Mouse (Mus musculus) CH12.LX (cell line): ENCODE results near the gene Tmco4.

ENCODE experiments used
- BHLHE40 ChIP-seq: IDR thresholded peaks from 2 replicates; pipeline ENCODE4 v1.6.1; 2011; ENCODE audit warnings: mild to moderate bottlenecking, low read depth, low read length, improper control_type of control experiment
- CHD1 ChIP-seq: IDR thresholded peaks from 2 replicates; pipeline ENCODE4 v1.6.1; 2012; ENCODE audit warnings: low read depth, low read length, improper control_type of control experiment, inconsistent platforms
- CTCF ChIP-seq, 2 experiments: IDR thresholded peaks in 1 of 2; conservative IDR thresholded peaks in 1 of 2; 2 replicates each; pipeline ENCODE4 v1.5.1; 2011 to 2012; ENCODE audit warnings: low read depth in 2 of 2, low read length in 2 of 2, improper control_type of control experiment in 1 of 2, inconsistent platforms in 1 of 2, mild to moderate bottlenecking in 1 of 2, moderate library complexity in 1 of 2
- ELF1 ChIP-seq: IDR thresholded peaks from 2 replicates; pipeline ENCODE4 v1.6.1; 2014; ENCODE audit warnings: low read depth, mild to moderate bottlenecking, inconsistent platforms, low read length, improper control_type of control experiment
- EP300 ChIP-seq: IDR thresholded peaks from 2 replicates; pipeline ENCODE4 v1.6.1; 2011; ENCODE audit warnings: low read length, improper control_type of control experiment
- GABPA ChIP-seq: IDR thresholded peaks from 2 replicates; pipeline ENCODE4 v1.6.1; 2012; ENCODE audit warnings: low read depth, low read length, improper control_type of control experiment, inconsistent platforms; ENCODE audit not compliant: insufficient replicate concordance
- MAX ChIP-seq: IDR thresholded peaks from 2 replicates; pipeline ENCODE4 v1.6.1; 2011; ENCODE audit warnings: low read length, improper control_type of control experiment
- MAZ ChIP-seq: IDR thresholded peaks from 2 replicates; pipeline ENCODE4 v1.6.1; 2012; ENCODE audit warnings: low read depth, mild to moderate bottlenecking, inconsistent platforms, low read length, improper control_type of control experiment, moderate library complexity
- MXI1 ChIP-seq: IDR thresholded peaks from 2 replicates; pipeline ENCODE4 v1.6.1; 2011; ENCODE audit warnings: mild to moderate bottlenecking, low read depth, low read length, improper control_type of control experiment
- POLR2A ChIP-seq: IDR thresholded peaks from 2 replicates; pipeline ENCODE4 v1.6.1; 2011; ENCODE audit warnings: low read depth, mild to moderate bottlenecking, improper control_type of control experiment, low read length
- POLR2AphosphoS2 ChIP-seq: IDR thresholded peaks from 2 replicates; pipeline ENCODE4 v1.6.1; 2011; ENCODE audit warnings: low read depth, low read length, improper control_type of control experiment
- TBP ChIP-seq: conservative IDR thresholded peaks from 2 replicates; pipeline ENCODE4 v1.6.1; 2011; ENCODE audit warnings: low read depth, low read length, improper control_type of control experiment
- USF1 ChIP-seq: IDR thresholded peaks from 2 replicates; pipeline ENCODE4 v1.6.1; 2014; ENCODE audit warnings: low read depth, mild to moderate bottlenecking, inconsistent platforms, low read length, improper control_type of control experiment
- ZNF384 ChIP-seq: IDR thresholded peaks from 2 replicates; pipeline ENCODE4 v1.6.1; 2012; ENCODE audit warnings: low read depth, low read length, improper control_type of control experiment, inconsistent platforms

DNA sequence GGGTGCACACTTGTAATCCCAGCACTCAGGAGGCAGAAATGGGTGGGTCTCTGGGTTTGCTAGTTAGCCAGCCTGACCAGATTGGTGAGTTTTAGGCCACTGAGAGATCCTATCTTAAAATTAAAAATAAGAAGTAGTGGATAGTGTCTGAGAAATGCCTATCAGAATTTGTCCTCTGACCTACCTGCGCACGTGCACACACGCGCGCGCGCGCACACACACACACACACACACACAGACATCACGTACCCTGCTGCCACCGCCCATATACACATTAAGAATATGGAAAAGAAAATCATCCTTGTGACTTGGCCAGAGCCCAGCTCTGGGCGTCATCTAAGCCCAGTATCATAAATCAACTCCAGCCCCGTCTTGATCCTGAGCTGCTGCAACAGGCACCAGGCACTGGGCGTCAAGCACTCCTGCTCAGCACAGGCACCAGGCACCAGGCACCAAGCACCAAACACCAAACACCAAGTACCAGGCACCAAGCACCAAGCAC, 38.6 kb downstream of the Tmco4 start:
- TF ChIP-seq TBP (no peak), EP300 (no peak), CTCF (conservative IDR thresholded peaks at IDR 0.05 in 1 of 2, IDR thresholded peaks at IDR 0.05 in 1 of 2; ENCODE audit: low read depth in 2 of 2, low read length in 2 of 2) (no peak), POLR2A (no peak), CHD1 (no peak), USF1 (no peak), MAX (no peak), MXI1 (no peak), MAZ (no peak), BHLHE40 (no peak), GABPA (no peak), POLR2AphosphoS2 (no peak), ELF1 (no peak), ZNF384 (no peak)
